Comparison of ENCODE assay signal across 15 mouse cellular contexts in genomic region chr12:108235976-108236555, GRCm38 (mm10). TPM values are rescaled to one million over a fixed set of nuclear protein-coding genes. Genes with fewer than 3 reads are reported as not detected.
DNase-seq lines count a peak whose midpoint lies in the region; ATAC-seq and TF ChIP-seq lines count a peak whose summit lies in the region.
"Had no signal": no experiment of that assay in that cellular context is flagged by ENCODE, and none has a peak within 500 bp of the region (broad histone marks: within the 10 kb centered on the region; RNA-seq: fewer than 3 reads in every experiment).

No protein-coding gene starts in this region.

- H3K4me2 ChIP-seq in heart, embryonic 13.5 days = no peak overlapping the region
- H3K4me2 ChIP-seq: liver, embryonic 13.5 days; stomach, embryonic 15.5 days had no signal

- no peak overlapping the region for H3K9ac ChIP-seq in heart, embryonic 13.5 days
- no peak overlapping the region; the same call in 1 of the 2 replicates for H3K9ac ChIP-seq in liver, adult 2 months (ENCODE audit: low read depth, low read length)
- H3K9ac ChIP-seq: liver, embryonic 13.5 days; stomach, embryonic 15.5 days had no signal

- H3K79me2 ChIP-seq in liver, adult 2 months (ENCODE audit: control insufficient read depth, insufficient read depth, low read length) = peaks cover 48% of the 10 kb centered on the region

- in situ Hi-C loops in Patski (cut with MboI; ENCODE audit: low pct_unique_long_range_greater_than_20kb) = no loop called here

- H3K4me3 ChIP-seq in heart, embryonic 13.5 days = no peak overlapping the region
- no peak overlapping the region for H3K4me3 ChIP-seq in liver, adult 2 months (ENCODE audit: insufficient read depth, low read depth, low read length)
- H3K4me3 ChIP-seq: liver, embryonic 13.5 days; stomach, embryonic 15.5 days had no signal

- DNase-seq in heart, adult 9 months (ENCODE audit: low spot score in 2 of 2) = no peak
- DNase-seq in liver, adult 2 months (ENCODE audit: extremely low read depth, low read depth, low spot score) = no peak
- no peak for DNase-seq in liver
- peak; percentile 24 for DNase-seq in 3T3-L1 (ENCODE audit: low read depth, low spot score)
- no peak for DNase-seq in Patski (ENCODE audit: low read depth, low spot score)
- DNase-seq in left cerebral cortex, postnatal 4 days = no peak
- DNase-seq in right cerebral cortex, postnatal 10 days (ENCODE audit: low spot score in 2 of 2) = no peak
- DNase-seq: cerebellum, adult 8-10 months; kidney, postnatal 10 days; liver, embryonic 13.5 days; right cerebral cortex, postnatal 4 days; thymus, postnatal 36 days had no signal

- POLR2A ChIA-PET in Patski (lab: Charles Lee) = no interaction called here

- no peaks in the 10 kb centered on the region for H3K9me3 ChIP-seq in heart, embryonic 13.5 days
- H3K9me3 ChIP-seq: liver, embryonic 13.5 days; stomach, embryonic 15.5 days had no signal

- no peak for ATAC-seq in heart, embryonic 13.5 days (ENCODE audit: extremely low read depth, insufficient number of reproducible peaks, low FRiP score, low TSS enrichment)
- ATAC-seq in Patski = peak; percentile 19

- WGBS in heart, embryonic 13.5 days = 73% methylated on average over 18 of the region's 18 CpGs
- WGBS in liver, adult 2 months = 71% methylated on average over 18 of the region's 18 CpGs

- TF ChIP-seq POLR2A in liver, adult 2 months (IDR thresholded peaks at IDR 0.05; ENCODE audit: extremely low read depth, insufficient read depth, low read length) = no peak

- no peaks in the 10 kb centered on the region for H3K27me3 ChIP-seq in heart, embryonic 13.5 days (replicated peaks)
- H3K27me3 ChIP-seq in liver, adult 2 months (ENCODE audit: control insufficient read depth, insufficient read depth, low read length) = no peaks in the 10 kb centered on the region
- no peaks in the 10 kb centered on the region for H3K27me3 ChIP-seq in Patski
- H3K27me3 ChIP-seq: liver, embryonic 13.5 days; stomach, embryonic 15.5 days had no signal

- intact Hi-C loops in left cerebral cortex, postnatal 4 days (cut with DNase I) = no loop called here

- CTCF ChIA-PET in Patski (lab: Charles Lee) = no interaction called here

- peak overlapping the region; percentile 88 for H3K27ac ChIP-seq in heart, embryonic 13.5 days (replicated peaks)
- 0 out of 2 replicates have a peak overlapping the region, but pooled peaks have one; percentile 8 for H3K27ac ChIP-seq in liver, adult 2 months (replicated peaks; ENCODE audit: insufficient read depth, low read depth, low read length)
- H3K27ac ChIP-seq: liver, embryonic 13.5 days; macrophage; stomach, embryonic 15.5 days had no signal

- peaks cover 88% of the 10 kb centered on the region for H3K4me1 ChIP-seq in heart, embryonic 13.5 days
- peaks cover 31% of the 10 kb centered on the region for H3K4me1 ChIP-seq in liver, adult 2 months (ENCODE audit: control insufficient read depth, insufficient read depth, low read length)

- H3K36me3 ChIP-seq in heart, embryonic 13.5 days = no peaks in the 10 kb centered on the region
- no peaks in the 10 kb centered on the region for H3K36me3 ChIP-seq in liver, adult 2 months (ENCODE audit: control insufficient read depth, insufficient read depth, low read length)
- H3K36me3 ChIP-seq: liver, embryonic 13.5 days; stomach, embryonic 15.5 days had no signal

- no peak for TF ChIP-seq CTCF in liver, adult 2 months (IDR thresholded peaks at IDR 0.05; ENCODE audit: low read depth, low read length)
- TF ChIP-seq CTCF in Patski (IDR thresholded peaks at IDR 0.05) = no peak

RNA-seq across cellular contexts. Expression of gene Ccdc85c, which starts 39.2 kb away (rescaled TPM):
- polyA plus RNA-seq in heart, embryonic 13.5 days (2015; fragmentation: Nextera tagmentation; extraction: Ambion mirVana) = 4.9 and 5.8 TPM in 2 replicates
- total RNA-seq in liver, adult 2 months (2014; rRNA removed) = 4.1 and 7.1 TPM in 2 replicates
- polyA plus RNA-seq in liver, adult 2 months (2012; rRNA removed) = 15.2 and 18.6 TPM in 2 replicates
- 25.4 TPM for polyA plus RNA-seq in Patski (2021)
- 10 to 100 TPM; 60.2 to 64.1 TPM for total RNA-seq in left cerebral cortex, postnatal 4 days (2021)

RNA-seq across cellular contexts. Expression of gene Ccnk, which starts 56.7 kb away (rescaled TPM):
- polyA plus RNA-seq in heart, embryonic 13.5 days (2015; fragmentation: Nextera tagmentation; extraction: Ambion mirVana) = 2.2 and 2.8 TPM in 2 replicates
- total RNA-seq in liver, adult 2 months (2014; rRNA removed) = 4.1 and 5.9 TPM in 2 replicates
- 5.8 and 8.5 TPM in 2 replicates for polyA plus RNA-seq in liver, adult 2 months (2012; rRNA removed)
- 26.0 TPM for polyA plus RNA-seq in Patski (2021)
- 10 to 100 TPM; 39.0 to 40.2 TPM for total RNA-seq in left cerebral cortex, postnatal 4 days (2021)

RNA-seq across cellular contexts. Expression of gene Setd3, which starts 57.0 kb away (rescaled TPM):
- polyA plus RNA-seq in heart, embryonic 13.5 days (2015; fragmentation: Nextera tagmentation; extraction: Ambion mirVana) = 63.0 and 65.7 TPM in 2 replicates
- 60.9 and 70.4 TPM in 2 replicates for total RNA-seq in liver, adult 2 months (2014; rRNA removed)
- polyA plus RNA-seq in liver, adult 2 months (2012; rRNA removed) = 17.6 and 19.3 TPM in 2 replicates
- polyA plus RNA-seq in Patski (2021) = 84.2 TPM
- total RNA-seq in left cerebral cortex, postnatal 4 days (2021) = 100 to 1,000 TPM; 122 to 123 TPM
